Mouse (Mus musculus): ENCODE results near the gene Smndc1.

DNA sequence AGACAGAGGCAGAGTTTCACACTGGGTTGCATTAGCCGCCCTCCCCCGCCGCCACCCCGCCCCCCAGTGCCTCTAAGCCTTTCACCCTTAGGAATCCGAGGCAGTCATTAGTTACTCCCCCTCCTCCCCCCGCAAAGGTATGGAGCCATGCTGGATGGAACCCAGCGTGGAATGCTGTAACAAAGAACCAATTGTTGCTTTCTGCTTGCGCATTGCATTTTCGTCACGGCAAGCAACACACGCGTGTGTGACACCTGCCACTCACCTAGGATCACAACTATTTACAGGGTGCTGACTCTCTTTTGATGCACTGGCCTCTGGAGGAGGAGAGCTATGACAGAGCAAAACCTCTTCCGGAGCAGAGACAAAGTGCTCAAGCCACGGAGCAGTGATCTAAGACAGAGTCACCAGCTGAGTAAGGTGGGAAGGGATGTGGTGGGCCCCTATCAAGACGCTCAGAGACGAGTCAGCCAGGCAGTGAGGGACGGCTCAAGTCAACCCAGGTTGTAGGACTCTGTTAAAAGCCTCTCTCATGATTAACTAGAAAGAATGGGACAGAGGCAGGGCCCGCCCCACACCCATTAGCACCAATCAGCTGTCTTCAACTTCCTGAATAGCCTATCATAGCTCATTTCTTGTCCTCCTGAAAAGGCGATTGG is 30.7 kb upstream of the Smndc1 start:
- no peak for TF ChIP-seq CTCF (conservative IDR thresholded peaks at IDR 0.05; ENCODE audit: low read length)
- TF ChIP-seq POU5F1 (IDR thresholded peaks at IDR 0.05; ENCODE audit: borderline replicate concordance, low read length): no peak

All from E14TG2a.4 (cell line).